Mouse (Mus musculus): ENCODE data around the gene Itpa. TPM values are rescaled to one million over a fixed set of nuclear protein-coding genes. Genes with fewer than 3 reads are reported as not detected.

Itpa gene
- polyA plus RNA-seq, 1 experiment from 2014 or later = 139 TPM

- Histone ChIP-seq H3K9me3 (no peaks in the 10 kb centered on the region), H3K4me1 (no peaks in the 10 kb centered on the region), H3K9ac (replicated peaks) (no peak overlapping the region), H3K4me2 (replicated peaks) (no peak overlapping the region), H3K27me3 (peaks cover 7% of the 10 kb centered on the region), H3K27ac (replicated peaks) (no peak overlapping the region), H3K36me3 (peaks cover 12% of the 10 kb centered on the region), H3K4me3 (no peak overlapping the region)
- ATAC-seq (ENCODE audit: low FRiP score, low read depth) = no peak
- WGBS = 67% methylated on average over 9 of the region's 9 CpGs
Measured at GRCm38 (mm10) chr2:130704040-130705001, 36.9 kb downstream of the Itpa start.

GRCm38 (mm10) chr2:130705178-130705577, 37.8 kb downstream of the Itpa start:
- no peak for ATAC-seq (ENCODE audit: low FRiP score, low read depth)
- peaks cover 2% of the 10 kb centered on the region for H3K27me3 ChIP-seq
- no peak overlapping the region for H3K27ac ChIP-seq (replicated peaks)
- WGBS = 74% methylated on average over 6 of the region's 6 CpGs
- H3K36me3 ChIP-seq = peaks cover 20% of the 10 kb centered on the region
- no peak overlapping the region for H3K4me2 ChIP-seq (replicated peaks)
- H3K4me1 ChIP-seq = no peaks in the 10 kb centered on the region
- no peak overlapping the region for H3K4me3 ChIP-seq
- no peaks in the 10 kb centered on the region for H3K9me3 ChIP-seq
- no peak overlapping the region for H3K9ac ChIP-seq (replicated peaks)

DNA sequence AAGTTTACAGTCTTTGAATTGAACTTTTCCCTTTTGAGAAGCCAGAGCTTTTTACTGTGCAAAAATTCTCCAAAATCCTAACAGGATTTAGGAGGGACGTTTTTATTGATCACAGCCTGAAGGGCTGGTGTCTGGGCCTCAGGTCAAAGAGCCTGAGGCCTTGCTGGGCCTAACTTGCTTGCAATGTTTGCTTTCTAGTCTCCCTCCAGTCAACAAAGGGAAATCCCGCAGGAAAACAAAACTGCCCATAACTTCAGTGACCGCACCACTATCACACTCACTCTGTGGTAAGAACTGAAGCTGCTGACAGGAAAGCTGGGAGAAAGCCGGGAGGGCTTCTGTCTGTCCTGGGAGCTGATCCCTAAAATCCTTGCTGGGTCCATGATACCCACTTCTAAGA, 39.2 kb downstream of the Itpa start:
- no peaks in the 10 kb centered on the region for H3K4me1 ChIP-seq
- WGBS = 66% methylated on average over 4 of the region's 4 CpGs
- peaks cover 33% of the 10 kb centered on the region for H3K36me3 ChIP-seq
- H3K9ac ChIP-seq (replicated peaks) = no peak overlapping the region
- no peak overlapping the region for H3K27ac ChIP-seq (replicated peaks)
- H3K27me3 ChIP-seq = no peaks in the 10 kb centered on the region
- no peak for ATAC-seq (ENCODE audit: low FRiP score, low read depth)
- no peak overlapping the region for H3K4me2 ChIP-seq (replicated peaks)
- no peaks in the 10 kb centered on the region for H3K9me3 ChIP-seq
- no peak overlapping the region for H3K4me3 ChIP-seq

- Histone ChIP-seq H3K4me3 (no peak overlapping the region), H3K4me2 (replicated peaks) (no peak overlapping the region), H3K9me3 (no peaks in the 10 kb centered on the region), H3K36me3 (peaks cover 37% of the 10 kb centered on the region), H3K9ac (replicated peaks) (no peak overlapping the region), H3K27ac (replicated peaks) (no peak overlapping the region), H3K27me3 (no peaks in the 10 kb centered on the region), H3K4me1 (no peaks in the 10 kb centered on the region)
- ATAC-seq (ENCODE audit: low FRiP score, low read depth) = no peak
- 66% methylated on average over 10 of the region's 10 CpGs for WGBS
Measured at GRCm38 (mm10) chr2:130707057-130707456, 39.6 kb downstream of the Itpa start.

DNA sequence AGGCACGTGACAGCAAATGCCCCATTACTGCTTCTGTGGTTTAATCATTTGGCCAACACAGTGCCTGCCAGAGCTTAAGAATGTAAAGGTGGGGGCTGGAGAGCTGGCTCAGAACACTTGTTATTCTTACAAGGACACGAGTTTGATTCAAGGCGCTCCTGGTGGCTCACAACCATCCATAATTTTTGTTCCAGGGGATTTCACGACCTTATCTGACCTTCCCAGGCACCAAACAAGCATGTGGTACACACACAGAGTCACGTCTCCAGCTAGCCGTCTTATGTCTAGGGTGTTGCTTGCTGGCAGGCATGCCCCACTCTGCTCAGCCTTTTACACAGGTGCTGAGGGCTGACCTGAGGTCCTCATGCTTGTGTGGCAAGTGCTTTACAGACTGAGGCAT, 50.5 kb downstream of the Itpa start:
- no peaks in the 10 kb centered on the region for H3K9me3 ChIP-seq
- no peaks in the 10 kb centered on the region for H3K4me1 ChIP-seq
- H3K4me2 ChIP-seq (replicated peaks) = no peak overlapping the region
- no peak for ATAC-seq (ENCODE audit: low FRiP score, low read depth)
- H3K9ac ChIP-seq (replicated peaks) = no peak overlapping the region
- H3K36me3 ChIP-seq = peaks cover 80% of the 10 kb centered on the region
- 75% methylated on average over 6 of the region's 6 CpGs for WGBS
- no peaks in the 10 kb centered on the region for H3K27me3 ChIP-seq
- H3K4me3 ChIP-seq = no peak overlapping the region
- H3K27ac ChIP-seq (replicated peaks) = no peak overlapping the region

- Histone ChIP-seq H3K36me3 (peaks cover 88% of the 10 kb centered on the region), H3K9me3 (no peaks in the 10 kb centered on the region), H3K27ac (replicated peaks) (no peak overlapping the region), H3K4me3 (no peak overlapping the region), H3K4me1 (no peaks in the 10 kb centered on the region), H3K9ac (replicated peaks) (no peak overlapping the region), H3K4me2 (replicated peaks) (no peak overlapping the region), H3K27me3 (no peaks in the 10 kb centered on the region)
- no peak for ATAC-seq (ENCODE audit: low FRiP score, low read depth)
- 89% methylated on average over 4 of the region's 4 CpGs for WGBS
Measured at GRCm38 (mm10) chr2:130724369-130724768, 57.0 kb downstream of the Itpa start.

DNA sequence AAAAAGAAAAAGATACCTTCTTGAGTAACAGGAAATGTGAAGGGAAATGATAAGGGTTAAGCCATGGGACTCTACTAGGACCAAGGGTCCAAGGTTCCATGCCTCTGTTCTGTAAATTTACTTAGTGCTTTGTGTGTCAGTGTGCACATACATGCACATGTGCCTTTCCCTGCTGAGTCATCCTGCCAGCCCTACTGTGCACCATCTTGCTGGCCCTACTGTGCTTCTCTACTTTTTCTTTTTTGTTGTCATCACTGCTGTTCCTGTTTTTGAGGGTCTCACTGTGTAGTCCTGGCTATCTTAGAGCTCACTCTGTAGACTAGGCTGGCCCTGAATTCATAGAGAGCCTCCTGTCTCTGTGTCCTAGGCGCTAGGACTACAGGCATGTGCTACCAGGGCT, 60.3 kb downstream of the Itpa start:
- H3K4me2 ChIP-seq (replicated peaks) = no peak overlapping the region
- H3K9ac ChIP-seq (replicated peaks) = no peak overlapping the region
- no peaks in the 10 kb centered on the region for H3K4me1 ChIP-seq
- no peaks in the 10 kb centered on the region for H3K9me3 ChIP-seq
- H3K36me3 ChIP-seq = peaks cover 93% of the 10 kb centered on the region
- no peak overlapping the region for H3K4me3 ChIP-seq
- 89% methylated on average over 1 of the region's 1 CpGs for WGBS
- H3K27ac ChIP-seq (replicated peaks) = no peak overlapping the region
- no peaks in the 10 kb centered on the region for H3K27me3 ChIP-seq
- no peak for ATAC-seq (ENCODE audit: low FRiP score, low read depth)

DNA sequence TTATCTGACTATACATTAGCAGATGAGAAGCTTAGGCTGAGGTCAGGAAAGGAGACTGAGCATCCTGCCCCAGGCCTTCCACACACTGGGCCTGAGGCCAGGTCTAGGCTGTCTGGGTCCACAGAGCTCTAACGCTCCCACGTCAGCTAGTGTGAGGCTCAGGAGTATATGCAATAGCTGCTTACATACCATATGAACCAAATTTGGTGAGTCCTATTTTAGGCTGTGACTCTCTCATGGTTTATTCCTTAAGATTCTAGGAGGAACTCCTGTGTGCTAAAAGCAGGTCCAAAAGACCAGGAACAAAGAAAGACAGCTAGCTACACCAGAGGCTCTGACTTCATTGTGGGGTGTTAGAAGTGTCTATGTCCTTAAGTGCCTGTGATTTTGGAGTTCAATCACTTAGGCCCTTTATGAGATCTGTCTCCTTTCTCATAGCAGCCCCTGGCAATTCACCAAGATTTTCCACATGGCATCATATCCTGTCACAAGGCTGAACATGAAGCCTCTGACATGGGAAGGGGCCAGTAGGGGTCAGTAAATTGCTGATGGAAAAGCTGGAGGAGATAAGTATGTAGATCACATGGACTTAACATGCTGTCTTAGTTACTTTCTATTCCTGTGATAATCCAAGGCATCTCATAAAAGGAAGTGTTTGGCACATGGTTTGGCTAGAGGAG, 61.6 kb downstream of the Itpa start:
- no peaks in the 10 kb centered on the region for H3K4me1 ChIP-seq
- no peak overlapping the region for H3K27ac ChIP-seq (replicated peaks)
- H3K9me3 ChIP-seq = no peaks in the 10 kb centered on the region
- 97% methylated on average over 2 of the region's 2 CpGs for WGBS
- H3K27me3 ChIP-seq = no peaks in the 10 kb centered on the region
- H3K4me2 ChIP-seq (replicated peaks) = no peak overlapping the region
- H3K36me3 ChIP-seq = peaks cover 90% of the 10 kb centered on the region
- no peak for ATAC-seq (ENCODE audit: low FRiP score, low read depth)
- H3K4me3 ChIP-seq = no peak overlapping the region
- no peak overlapping the region for H3K9ac ChIP-seq (replicated peaks)

- Histone ChIP-seq H3K9ac (replicated peaks) (no peak overlapping the region), H3K4me3 (no peak overlapping the region), H3K36me3 (peaks cover 88% of the 10 kb centered on the region), H3K4me1 (no peaks in the 10 kb centered on the region), H3K9me3 (no peaks in the 10 kb centered on the region), H3K4me2 (replicated peaks) (no peak overlapping the region), H3K27ac (replicated peaks) (no peak overlapping the region), H3K27me3 (no peaks in the 10 kb centered on the region)
- ATAC-seq (ENCODE audit: low FRiP score, low read depth) = no peak
- 92% methylated on average over 9 of the region's 9 CpGs for WGBS
Measured at GRCm38 (mm10) chr2:130730746-130731145, 63.3 kb downstream of the Itpa start.

Other genes with a start within 250 kb of the Itpa start
- 113 and 115 TPM in 2 replicates for gene Vps16, start 243.3 kb upstream of the Itpa start, polyA plus RNA-seq (2016; fragmentation: Nextera tagmentation; extraction: Ambion mirVana)
- gene Pced1a, start 242.9 kb upstream of the Itpa start, polyA plus RNA-seq (2016; fragmentation: Nextera tagmentation; extraction: Ambion mirVana) = 11.1 and 13.2 TPM in 2 replicates
- gene Ptpra, start 217.3 kb upstream of the Itpa start, polyA plus RNA-seq (2016; fragmentation: Nextera tagmentation; extraction: Ambion mirVana) = 120 and 134 TPM in 2 replicates
- gene Mrps26, start 103.9 kb upstream of the Itpa start, polyA plus RNA-seq (2016; fragmentation: Nextera tagmentation; extraction: Ambion mirVana) = 66.2 and 74.0 TPM in 2 replicates
- gene Oxt, start 91.4 kb upstream of the Itpa start, polyA plus RNA-seq (2016; fragmentation: Nextera tagmentation; extraction: Ambion mirVana) = not detected in 2 replicates
- gene Avp, start 85.1 kb upstream of the Itpa start, polyA plus RNA-seq (2016; fragmentation: Nextera tagmentation; extraction: Ambion mirVana) = not detected in 2 replicates
- 18.9 and 19.3 TPM in 2 replicates for gene Fastkd5, start 37.6 kb upstream of the Itpa start, polyA plus RNA-seq (2016; fragmentation: Nextera tagmentation; extraction: Ambion mirVana)
- 14.4 and 15.2 TPM in 2 replicates for gene Ubox5, start 37.6 kb upstream of the Itpa start, polyA plus RNA-seq (2016; fragmentation: Nextera tagmentation; extraction: Ambion mirVana)
- gene Lzts3, start 24.8 kb upstream of the Itpa start, polyA plus RNA-seq (2016; fragmentation: Nextera tagmentation; extraction: Ambion mirVana) = 6.9 and 8.3 TPM in 2 replicates
- 47.4 and 54.8 TPM in 2 replicates for gene Ddrgk1, start 3.0 kb upstream of the Itpa start, polyA plus RNA-seq (2016; fragmentation: Nextera tagmentation; extraction: Ambion mirVana)
- gene Slc4a11, start 29.9 kb downstream of the Itpa start, polyA plus RNA-seq (2016; fragmentation: Nextera tagmentation; extraction: Ambion mirVana) = 0.57 and 0.77 TPM in 2 replicates
- gene 4930402H24Rik, start 238.8 kb downstream of the Itpa start, polyA plus RNA-seq (2016; fragmentation: Nextera tagmentation; extraction: Ambion mirVana) = 86.9 and 89.0 TPM in 2 replicates
- 11.8 and 15.4 TPM in 2 replicates for gene Atrn, start 238.9 kb downstream of the Itpa start, polyA plus RNA-seq (2016; fragmentation: Nextera tagmentation; extraction: Ambion mirVana)

All from midbrain, embryonic 12.5 days (tissue).